Mouse (Mus musculus) cerebellum, adult 9-11 months (tissue): Measurements from ENCODE around the gene Fmnl2.

ENCODE experiments used
- DNase-seq: peaks from one replicate; pipeline ENCODE4 v3.0.0; 2022

Gene Fmnl2

GRCm38 (mm10) chr2:52958535-52959290, 101.1 kb downstream of the Fmnl2 start:
- DNase-seq = peak; percentile 91

- no peak for DNase-seq
These were observed 101.6 kb downstream of the Fmnl2 start for GRCm38 (mm10) chr2:52959291-52959621.

- DNase-seq = no peak
These were observed 102.3 kb downstream of the Fmnl2 start for GRCm38 (mm10) chr2:52959982-52960381.

- no peak for DNase-seq
These were observed 103.0 kb downstream of the Fmnl2 start for GRCm38 (mm10) chr2:52960697-52961096.

GRCm38 (mm10) chr2:52963439-52963838, 105.8 kb downstream of the Fmnl2 start:
- DNase-seq = no peak

GRCm38 (mm10) chr2:52964386-52964928, 106.8 kb downstream of the Fmnl2 start:
- no peak for DNase-seq

- no peak for DNase-seq
These were observed 108.6 kb downstream of the Fmnl2 start for GRCm38 (mm10) chr2:52966227-52966626.

GRCm38 (mm10) chr2:52966820-52967460, 109.3 kb downstream of the Fmnl2 start:
- DNase-seq = peak; percentile 80

GRCm38 (mm10) chr2:52967461-52967823, 109.8 kb downstream of the Fmnl2 start:
- DNase-seq = no peak

- DNase-seq = no peak
These were observed 111.2 kb downstream of the Fmnl2 start for GRCm38 (mm10) chr2:52968884-52969283.

- DNase-seq = no peak
These were observed 116.4 kb downstream of the Fmnl2 start for GRCm38 (mm10) chr2:52974056-52974455.

- DNase-seq = no peak
These were observed 117.1 kb downstream of the Fmnl2 start for GRCm38 (mm10) chr2:52974776-52975175.

- no peak for DNase-seq
These were observed 120.4 kb downstream of the Fmnl2 start for GRCm38 (mm10) chr2:52977921-52978675.

- DNase-seq = no peak
These were observed 121.1 kb downstream of the Fmnl2 start for GRCm38 (mm10) chr2:52978796-52979195.

GRCm38 (mm10) chr2:52979280-52979763, 121.7 kb downstream of the Fmnl2 start:
- DNase-seq = no peak

GRCm38 (mm10) chr2:52981126-52981525, 123.5 kb downstream of the Fmnl2 start:
- no peak for DNase-seq

GRCm38 (mm10) chr2:52981595-52981994, 123.9 kb downstream of the Fmnl2 start:
- DNase-seq = no peak

GRCm38 (mm10) chr2:52982502-52982901, 124.8 kb downstream of the Fmnl2 start:
- DNase-seq = no peak

GRCm38 (mm10) chr2:52984556-52984955, 126.9 kb downstream of the Fmnl2 start:
- DNase-seq = no peak

GRCm38 (mm10) chr2:52985167-52985566, 127.5 kb downstream of the Fmnl2 start:
- peak; percentile 69 for DNase-seq

- DNase-seq = no peak
These were observed 128.7 kb downstream of the Fmnl2 start for GRCm38 (mm10) chr2:52986354-52986753.

GRCm38 (mm10) chr2:52987035-52987434, 129.4 kb downstream of the Fmnl2 start:
- DNase-seq = no peak

GRCm38 (mm10) chr2:52987637-52988295, 130.1 kb downstream of the Fmnl2 start:
- DNase-seq = no peak
